Mouse (Mus musculus) cortical plate, adult 2 months (tissue): ENCODE results near the gene Kat14.

Experiments used
- CTCF ChIP-seq: fragments of 200-500 bp; IDR thresholded peaks from 2 replicates; pipeline ENCODE4 v1.5.1; 2011; ENCODE audit warnings: mild to moderate bottlenecking, control low read depth, low read length; ENCODE audit not compliant: insufficient read depth; ENCODE audit errors: extremely low read depth
- POLR2A ChIP-seq: fragments of 200-500 bp; IDR thresholded peaks from 2 replicates; pipeline ENCODE4 v1.6.1; 2011; ENCODE audit warnings: mild to moderate bottlenecking, low read length, control low read depth; ENCODE audit not compliant: insufficient read depth; ENCODE audit errors: extremely low read depth

DNA sequence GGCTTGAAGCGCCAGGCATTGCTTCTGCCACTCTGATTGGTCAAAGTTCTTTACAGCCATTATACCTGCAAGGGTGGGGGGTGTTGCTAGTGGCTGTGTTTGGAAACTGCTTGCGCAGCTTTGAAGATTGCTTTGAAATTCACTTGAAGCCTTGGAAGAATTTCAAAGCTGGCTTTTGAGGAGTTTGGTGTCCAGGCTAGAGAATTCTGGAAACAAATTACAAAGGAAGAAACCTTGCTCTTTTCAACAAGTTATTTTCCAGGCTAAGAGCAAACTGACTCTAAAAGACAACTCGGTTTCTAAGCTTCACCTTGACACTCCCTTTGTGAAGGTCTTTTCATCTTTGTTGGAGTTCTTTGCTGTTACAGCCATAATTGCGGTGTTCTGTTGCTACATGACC is 30.7 kb downstream of the Kat14 start:
- TF ChIP-seq POLR2A (no peak), CTCF (no peak)
